Mouse (Mus musculus): ENCODE results near the gene Ano8. TPM values are rescaled to one million over a fixed set of nuclear protein-coding genes. Genes with fewer than 3 reads are reported as not detected.

Ano8 gene
- polyA plus RNA-seq, 1 experiment from 2014 or later: 1.4 TPM

- Histone ChIP-seq H3K27me3 (peaks cover 19% of the 10 kb centered on the region), H3K27ac (no peak overlapping the region), H3K9me3 (no peaks in the 10 kb centered on the region), H3K4me2 (no peak overlapping the region), H3K4me1 (no peaks in the 10 kb centered on the region), H3K36me3 (no peaks in the 10 kb centered on the region), H3K4me3 (no peak overlapping the region), H3K9ac (no peak overlapping the region)
- no peak for ATAC-seq (ENCODE audit: insufficient number of reproducible peaks, low FRiP score, low TSS enrichment, low read depth)
- 69% methylated on average over 5 of the region's 5 CpGs for WGBS
Measured at GRCm38 (mm10) chr8:71515043-71515442, 29.3 kb upstream of the Ano8 start.

- Histone ChIP-seq H3K4me2 (no peak overlapping the region), H3K27me3 (peaks cover 33% of the 10 kb centered on the region), H3K36me3 (no peaks in the 10 kb centered on the region), H3K9me3 (no peaks in the 10 kb centered on the region), H3K4me3 (no peak overlapping the region), H3K9ac (no peak overlapping the region), H3K27ac (no peak overlapping the region), H3K4me1 (peaks cover 3% of the 10 kb centered on the region)
- ATAC-seq (ENCODE audit: insufficient number of reproducible peaks, low FRiP score, low TSS enrichment, low read depth): no peak
- 64% methylated on average over 15 of the region's 15 CpGs for whole genome bisulfite sequencing
Measured at GRCm38 (mm10) chr8:71513018-71513754, 27.4 kb upstream of the Ano8 start.

DNA sequence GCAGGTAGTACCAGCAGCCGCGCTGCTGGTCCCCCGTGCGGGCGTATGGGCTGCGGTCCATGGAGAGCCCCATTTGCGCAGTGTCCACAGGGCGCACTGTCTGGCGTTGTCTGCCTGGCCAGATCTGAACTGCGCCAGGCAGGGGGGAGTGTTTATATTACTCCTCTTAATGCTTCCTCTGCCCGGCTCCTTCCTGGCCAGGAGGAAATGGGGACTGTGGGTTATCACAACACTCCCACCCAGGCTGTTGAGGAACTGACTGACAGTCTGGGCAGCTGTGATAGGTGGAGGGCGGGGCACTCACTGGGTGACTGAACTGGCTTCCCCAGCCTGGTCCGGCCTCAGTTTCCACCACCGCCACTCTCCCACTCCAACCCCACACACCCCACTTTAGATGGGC is 25.9 kb upstream of the Ano8 start, which contains the start of gene Plvap:
TSS of gene Plvap (minus strand) at position 109 of the 400 bp plus-strand sequence.
- WGBS: 49% methylated on average over 14 of the region's 14 CpGs
- Histone ChIP-seq H3K9me3 (no peaks in the 10 kb centered on the region), H3K4me1 (peaks cover 14% of the 10 kb centered on the region), H3K36me3 (no peaks in the 10 kb centered on the region), H3K9ac (no peak within 1 kb of the TSS), H3K4me3 (peak within 1 kb of the TSS; percentile 10; the same call in 1 of the 2 replicates), H3K27ac (no peak within 1 kb of the TSS), H3K27me3 (peaks cover 49% of the 10 kb centered on the region), H3K4me2 (no peak within 1 kb of the TSS)
- ATAC-seq (ENCODE audit: insufficient number of reproducible peaks, low FRiP score, low TSS enrichment, low read depth): no peak

DNA sequence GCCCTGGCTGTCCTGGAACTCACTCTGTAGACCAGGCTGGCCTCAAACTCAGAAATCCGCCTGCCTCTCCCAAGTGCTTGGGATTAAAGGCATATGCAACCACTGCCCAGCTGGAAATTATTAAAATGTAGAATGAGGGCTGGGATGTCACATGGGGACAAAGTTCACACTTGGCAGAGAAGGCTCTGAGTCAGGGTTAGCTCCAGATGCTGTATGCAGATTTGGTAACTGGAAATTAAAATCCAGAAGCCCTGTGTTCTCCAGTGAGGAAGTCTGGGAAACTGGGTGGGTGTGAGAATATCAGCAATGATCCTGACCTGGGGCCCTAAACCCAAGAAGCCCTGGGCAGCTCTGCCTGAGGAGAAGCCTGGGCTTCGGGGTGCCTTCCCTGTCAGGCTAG is 23.6 kb upstream of the Ano8 start:
- Histone ChIP-seq H3K4me2 (no peak overlapping the region), H3K4me3 (no peak overlapping the region), H3K9ac (no peak overlapping the region), H3K9me3 (no peaks in the 10 kb centered on the region), H3K27me3 (peaks cover 65% of the 10 kb centered on the region), H3K27ac (no peak overlapping the region), H3K36me3 (no peaks in the 10 kb centered on the region), H3K4me1 (peaks cover 14% of the 10 kb centered on the region)
- 40% methylated on average over 2 of the region's 2 CpGs for WGBS
- no peak for ATAC-seq (ENCODE audit: insufficient number of reproducible peaks, low FRiP score, low TSS enrichment, low read depth)

DNA sequence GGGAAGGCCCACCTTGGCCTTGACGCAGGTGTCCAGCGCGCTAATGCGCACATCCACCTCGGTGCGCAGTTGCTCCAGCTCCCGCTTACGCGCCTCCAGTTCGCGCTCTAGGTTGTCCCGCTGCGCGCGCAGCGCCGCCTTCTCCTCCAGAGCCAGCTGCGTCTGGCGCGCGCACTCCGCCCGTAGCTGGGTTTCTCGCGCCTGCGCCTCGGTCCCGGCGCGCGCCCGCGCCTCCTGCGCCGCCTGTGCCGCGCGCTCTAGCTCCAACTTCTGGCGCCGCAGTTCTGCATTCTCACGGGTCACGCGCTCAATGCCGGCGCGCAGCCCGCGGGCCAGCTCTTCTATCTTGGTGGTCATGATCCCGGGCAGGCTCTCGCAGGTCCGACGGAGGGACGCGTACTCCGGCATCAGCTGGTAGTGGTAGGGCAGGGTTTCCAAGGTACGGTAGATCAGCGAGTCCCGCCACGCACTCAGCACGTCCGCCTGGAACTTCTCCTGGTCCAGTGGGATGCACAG is 21.9 kb upstream of the Ano8 start:
- H3K9ac ChIP-seq: no peak overlapping the region
- peak overlapping the region; percentile 34 for H3K4me3 ChIP-seq
- no peaks in the 10 kb centered on the region for H3K9me3 ChIP-seq
- under 1% methylated on average over 61 of the region's 61 CpGs for WGBS
- H3K4me2 ChIP-seq: peak overlapping the region; percentile 54
- H3K4me1 ChIP-seq: peaks cover 14% of the 10 kb centered on the region
- ATAC-seq (ENCODE audit: insufficient number of reproducible peaks, low FRiP score, low TSS enrichment, low read depth): 0 out of 2 replicates have a peak, but pooled peaks have one; percentile 27
- H3K27me3 ChIP-seq: peaks cover 65% of the 10 kb centered on the region
- no peak overlapping the region for H3K27ac ChIP-seq
- no peaks in the 10 kb centered on the region for H3K36me3 ChIP-seq

DNA sequence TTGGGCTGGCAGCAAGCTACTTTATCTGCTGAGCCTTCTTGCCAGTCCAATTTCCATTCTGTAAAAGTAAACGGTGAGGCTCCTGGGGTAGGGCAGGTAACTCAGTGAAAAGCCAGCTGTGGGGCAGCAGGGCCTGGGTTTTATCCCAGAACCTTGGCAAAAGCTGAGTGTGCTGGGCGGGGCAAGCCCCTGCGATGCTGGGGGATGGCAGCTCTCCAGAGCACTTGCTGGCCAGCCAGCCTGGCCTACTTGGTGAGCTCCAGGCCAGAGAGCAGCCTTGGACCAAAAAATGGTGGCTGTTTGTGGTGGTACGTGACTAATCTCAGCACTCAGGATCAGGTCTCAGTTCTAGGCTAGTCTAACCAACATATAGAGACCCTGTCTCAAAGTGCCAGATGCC is 20.2 kb upstream of the Ano8 start:
- 65% methylated on average over 4 of the region's 4 CpGs for WGBS
- H3K27me3 ChIP-seq: peaks cover 55% of the 10 kb centered on the region
- peaks cover 14% of the 10 kb centered on the region for H3K4me1 ChIP-seq
- H3K9ac ChIP-seq: no peak overlapping the region
- H3K4me2 ChIP-seq: no peak overlapping the region
- no peak for ATAC-seq (ENCODE audit: insufficient number of reproducible peaks, low FRiP score, low TSS enrichment, low read depth)
- H3K9me3 ChIP-seq: no peaks in the 10 kb centered on the region
- no peaks in the 10 kb centered on the region for H3K36me3 ChIP-seq
- no peak overlapping the region for H3K27ac ChIP-seq
- H3K4me3 ChIP-seq: no peak overlapping the region

DNA sequence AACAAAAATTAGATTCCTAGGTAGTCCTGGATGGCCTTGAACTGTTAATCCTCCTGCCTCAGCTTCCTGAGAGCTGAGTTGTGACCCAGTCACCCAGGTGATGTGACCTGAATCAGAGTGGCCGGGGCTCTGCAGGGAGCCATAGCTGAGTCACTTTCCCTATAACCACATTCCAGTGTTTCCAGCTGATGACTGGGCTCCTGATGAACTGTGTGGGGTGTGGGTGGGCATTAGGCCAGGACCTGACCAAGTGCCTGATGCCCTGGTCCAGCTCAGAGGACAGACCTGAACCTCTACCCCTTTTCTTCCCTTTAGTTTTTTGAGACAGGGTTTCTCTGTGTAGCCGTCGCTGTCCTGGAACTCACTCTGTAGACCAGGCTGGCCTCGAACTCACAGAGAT is 19.6 kb upstream of the Ano8 start:
- Histone ChIP-seq H3K4me3 (no peak overlapping the region), H3K4me1 (peaks cover 15% of the 10 kb centered on the region), H3K4me2 (no peak overlapping the region), H3K9me3 (no peaks in the 10 kb centered on the region), H3K27me3 (peaks cover 49% of the 10 kb centered on the region), H3K36me3 (no peaks in the 10 kb centered on the region), H3K27ac (no peak overlapping the region), H3K9ac (no peak overlapping the region)
- WGBS: 93% methylated on average over 4 of the region's 4 CpGs
- ATAC-seq (ENCODE audit: insufficient number of reproducible peaks, low FRiP score, low TSS enrichment, low read depth): no peak

DNA sequence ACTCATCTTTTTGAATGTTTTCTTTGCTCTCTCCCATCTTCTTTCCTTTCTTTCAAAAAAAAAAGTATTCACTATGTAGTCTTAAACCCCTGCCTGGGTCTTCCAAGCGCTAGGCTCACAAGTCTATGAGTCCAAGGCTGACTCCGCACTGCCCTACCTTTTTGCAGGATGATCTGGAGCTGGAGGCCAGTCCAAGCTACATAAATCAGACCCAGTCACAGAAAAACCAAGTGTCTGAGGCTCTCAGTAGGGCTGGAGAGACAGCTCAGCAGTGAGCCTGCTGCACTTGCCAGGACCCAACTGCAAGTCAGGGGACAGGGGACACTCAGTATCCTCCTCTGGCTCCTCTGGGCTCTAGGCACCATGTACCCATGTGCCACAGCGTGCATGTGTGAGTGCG is 18.6 kb upstream of the Ano8 start:
- peaks cover 16% of the 10 kb centered on the region for H3K4me1 ChIP-seq
- no peaks in the 10 kb centered on the region for H3K36me3 ChIP-seq
- peaks cover 41% of the 10 kb centered on the region for H3K27me3 ChIP-seq
- no peak overlapping the region for H3K4me3 ChIP-seq
- no peak overlapping the region for H3K9ac ChIP-seq
- H3K27ac ChIP-seq: no peak overlapping the region
- H3K9me3 ChIP-seq: no peaks in the 10 kb centered on the region
- H3K4me2 ChIP-seq: no peak overlapping the region
- WGBS: 89% methylated on average over 4 of the region's 4 CpGs
- no peak for ATAC-seq (ENCODE audit: insufficient number of reproducible peaks, low FRiP score, low TSS enrichment, low read depth)

DNA sequence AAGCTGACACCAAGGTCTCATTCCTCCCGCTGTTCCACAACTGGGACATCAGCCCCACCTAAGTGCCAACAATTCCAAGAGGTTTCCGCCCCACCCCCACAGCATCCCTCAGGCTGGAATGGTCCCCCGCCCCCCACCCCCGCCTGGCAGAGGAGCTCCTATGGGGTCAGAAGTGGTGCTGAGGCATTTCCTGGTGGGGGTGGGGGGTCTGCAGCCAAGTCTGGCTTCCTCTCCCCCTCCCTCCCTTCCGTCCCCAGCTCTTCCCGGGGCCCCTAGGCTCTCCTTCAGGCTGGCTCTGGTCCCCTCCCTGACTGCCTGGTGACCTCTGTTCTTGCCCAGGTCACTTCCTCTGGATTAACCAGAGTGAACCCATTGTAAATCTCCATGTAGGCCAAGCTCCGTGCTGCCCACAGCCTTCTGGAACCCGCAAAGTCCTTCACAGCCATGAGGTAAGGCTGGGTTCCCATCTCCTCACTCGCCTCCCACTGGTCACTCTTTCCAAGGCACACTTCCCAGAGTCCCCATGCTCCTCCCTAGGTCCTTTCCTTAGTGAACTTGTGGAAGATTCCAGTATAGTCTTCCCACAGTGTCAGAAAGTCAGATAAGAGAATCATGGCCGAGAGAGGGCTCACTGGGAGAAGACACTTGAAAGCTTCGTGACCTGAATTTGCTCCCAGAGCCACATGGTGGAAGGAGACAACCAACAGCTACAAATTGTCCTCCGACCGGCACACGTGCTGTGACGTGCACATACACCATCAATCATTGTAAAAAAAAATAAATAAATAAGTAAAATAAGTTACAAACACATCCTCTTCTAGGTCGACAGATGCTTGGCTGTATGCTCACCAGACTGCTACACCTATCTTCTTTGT is 13.3 kb upstream of the Ano8 start:
- WGBS: 26% methylated on average over 16 of the region's 16 CpGs
- Histone ChIP-seq H3K4me3 (no peak overlapping the region), H3K36me3 (peaks cover 6% of the 10 kb centered on the region), H3K4me1 (peaks cover 46% of the 10 kb centered on the region), H3K9me3 (no peaks in the 10 kb centered on the region), H3K27ac (peak overlapping the region; percentile 22), H3K27me3 (no peaks in the 10 kb centered on the region), H3K9ac (no peak overlapping the region), H3K4me2 (no peak overlapping the region)
- ATAC-seq (ENCODE audit: insufficient number of reproducible peaks, low FRiP score, low TSS enrichment, low read depth): no peak

DNA sequence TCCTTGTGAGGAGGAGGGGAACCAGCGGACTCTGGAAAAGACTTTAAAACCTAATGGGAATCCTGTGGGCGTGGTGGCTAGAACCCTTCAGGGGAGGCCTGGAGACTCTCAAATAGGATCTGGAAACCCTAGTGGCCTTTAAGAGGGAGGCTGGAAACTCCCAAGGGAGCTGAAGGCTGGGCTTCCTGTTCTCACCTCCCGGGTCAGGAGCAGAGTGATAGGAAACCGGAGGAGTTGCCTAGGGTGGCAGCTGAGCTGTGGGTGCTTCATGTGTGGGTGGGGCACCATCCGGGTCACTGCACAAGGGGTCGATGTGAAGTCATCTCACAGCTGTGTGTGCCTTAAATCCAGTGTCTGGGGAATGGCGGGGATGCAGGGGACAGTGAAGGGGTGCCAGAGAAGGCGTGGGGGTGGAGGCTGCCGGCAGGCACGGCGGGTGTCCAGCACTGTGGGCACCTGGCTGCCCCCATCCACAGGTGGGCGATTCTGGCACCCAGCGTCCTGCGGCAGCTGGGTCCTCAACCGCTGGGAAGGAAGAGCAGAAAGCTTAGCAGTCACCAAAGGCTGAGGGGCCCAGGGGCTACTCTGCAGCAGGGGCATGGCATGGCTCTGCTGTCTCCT is 12.2 kb upstream of the Ano8 start:
- no peak overlapping the region for H3K4me3 ChIP-seq
- H3K4me2 ChIP-seq: no peak overlapping the region
- H3K27ac ChIP-seq: peak overlapping the region; percentile 22
- WGBS: 16% methylated on average over 15 of the region's 15 CpGs
- H3K9me3 ChIP-seq: no peaks in the 10 kb centered on the region
- peaks cover 14% of the 10 kb centered on the region for H3K36me3 ChIP-seq
- ATAC-seq (ENCODE audit: insufficient number of reproducible peaks, low FRiP score, low TSS enrichment, low read depth): no peak
- no peaks in the 10 kb centered on the region for H3K27me3 ChIP-seq
- H3K9ac ChIP-seq: no peak overlapping the region
- peaks cover 46% of the 10 kb centered on the region for H3K4me1 ChIP-seq

GRCm38 (mm10) chr8:71497077-71497645 is 11.4 kb upstream of the Ano8 start:
- Histone ChIP-seq H3K27ac (peak overlapping the region; percentile 43), H3K4me1 (peaks cover 46% of the 10 kb centered on the region), H3K4me3 (no peak overlapping the region), H3K4me2 (no peak overlapping the region), H3K36me3 (peaks cover 22% of the 10 kb centered on the region), H3K27me3 (no peaks in the 10 kb centered on the region), H3K9me3 (no peaks in the 10 kb centered on the region), H3K9ac (no peak overlapping the region)
- no peak for ATAC-seq (ENCODE audit: insufficient number of reproducible peaks, low FRiP score, low TSS enrichment, low read depth)
- 93% methylated on average over 1 of the region's 1 CpGs for WGBS
